Mouse (Mus musculus): ENCODE results near the gene Neurl4.
"Not testable (repeated sequence)": the region's sequence is repeated elsewhere in the genome, so short reads cannot be mapped to it uniquely, and the experiment has no call there.

Neurl4 gene
- long read RNA-seq, experiment 1, partial matches to known transcripts, result 0 of 2 reads
- long read RNA-seq, experiment 1, other reads (novel, unspliced or antisense), result 2 of 2 reads
- long read RNA-seq, experiment 2, partial matches to known transcripts, result 4 of 6 reads
- long read RNA-seq, experiment 2, other reads (novel, unspliced or antisense), result 2 of 6 reads

DNA sequence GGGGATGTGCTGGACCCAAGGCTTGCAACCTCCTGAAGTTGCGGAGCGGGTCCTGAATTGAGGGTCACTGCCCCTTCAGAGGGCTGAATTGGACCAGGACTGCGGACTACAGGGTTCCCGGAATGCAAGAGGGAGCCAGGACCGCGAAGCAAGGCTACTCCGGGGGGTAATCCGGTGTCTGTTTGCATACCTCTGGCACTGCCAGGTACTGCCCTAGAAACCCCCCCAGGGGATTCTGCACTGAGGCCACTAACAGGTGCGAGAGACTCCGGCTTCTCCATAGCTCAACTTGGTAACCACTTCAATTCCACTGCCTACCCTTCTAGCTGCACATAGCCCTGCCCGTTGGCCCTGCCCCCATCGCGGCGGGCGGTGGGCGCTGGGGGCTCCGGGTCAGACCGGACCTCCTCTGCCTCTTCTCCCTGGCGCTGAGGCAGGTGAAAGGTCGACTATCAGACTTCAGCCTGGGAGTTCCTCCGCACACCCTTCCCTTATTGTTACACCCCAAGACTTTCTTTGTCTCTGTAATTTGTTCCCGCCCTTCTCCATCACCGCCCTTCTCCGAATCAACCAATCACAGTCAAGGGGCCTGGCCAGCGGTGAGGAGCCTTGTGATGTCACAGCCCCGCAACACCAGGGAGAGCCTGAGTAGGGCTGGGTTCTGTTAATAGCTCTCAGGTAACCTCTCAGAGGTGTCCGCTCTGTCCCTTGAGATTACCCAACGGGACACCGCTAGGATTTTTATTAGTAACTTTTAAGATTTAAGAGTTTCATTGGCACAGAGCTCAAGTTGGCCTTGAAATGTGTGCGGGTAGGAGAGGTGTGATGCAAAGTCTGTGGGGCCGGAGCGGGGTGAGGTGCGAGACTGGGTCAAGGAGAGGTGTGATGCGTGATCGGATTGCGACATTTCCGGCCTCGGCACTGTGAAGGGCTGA is at the start of gene Neurl4, which contains the start of gene 2810408A11Rik:
Gene Neurl4 (plus strand): TSS at position 602 of the 935 bp plus-strand sequence.
Gene 2810408A11Rik (minus strand): TSS at position 517 of the 935 bp plus-strand sequence.
- intact Hi-C loops (cut with DNase I), result no loop called here

- intact Hi-C loops (cut with DNase I), result no loop called here
These were observed 46.9 kb upstream of the Neurl4 start for GRCm38 (mm10) chr11:69853994-69854393.

- intact Hi-C loops (cut with DNase I), result no loop called here
These were observed 46.2 kb upstream of the Neurl4 start for GRCm38 (mm10) chr11:69854680-69855079.

GRCm38 (mm10) chr11:69855347-69855746 is 45.5 kb upstream of the Neurl4 start:
- intact Hi-C loops (cut with DNase I), result no loop called here

DNA sequence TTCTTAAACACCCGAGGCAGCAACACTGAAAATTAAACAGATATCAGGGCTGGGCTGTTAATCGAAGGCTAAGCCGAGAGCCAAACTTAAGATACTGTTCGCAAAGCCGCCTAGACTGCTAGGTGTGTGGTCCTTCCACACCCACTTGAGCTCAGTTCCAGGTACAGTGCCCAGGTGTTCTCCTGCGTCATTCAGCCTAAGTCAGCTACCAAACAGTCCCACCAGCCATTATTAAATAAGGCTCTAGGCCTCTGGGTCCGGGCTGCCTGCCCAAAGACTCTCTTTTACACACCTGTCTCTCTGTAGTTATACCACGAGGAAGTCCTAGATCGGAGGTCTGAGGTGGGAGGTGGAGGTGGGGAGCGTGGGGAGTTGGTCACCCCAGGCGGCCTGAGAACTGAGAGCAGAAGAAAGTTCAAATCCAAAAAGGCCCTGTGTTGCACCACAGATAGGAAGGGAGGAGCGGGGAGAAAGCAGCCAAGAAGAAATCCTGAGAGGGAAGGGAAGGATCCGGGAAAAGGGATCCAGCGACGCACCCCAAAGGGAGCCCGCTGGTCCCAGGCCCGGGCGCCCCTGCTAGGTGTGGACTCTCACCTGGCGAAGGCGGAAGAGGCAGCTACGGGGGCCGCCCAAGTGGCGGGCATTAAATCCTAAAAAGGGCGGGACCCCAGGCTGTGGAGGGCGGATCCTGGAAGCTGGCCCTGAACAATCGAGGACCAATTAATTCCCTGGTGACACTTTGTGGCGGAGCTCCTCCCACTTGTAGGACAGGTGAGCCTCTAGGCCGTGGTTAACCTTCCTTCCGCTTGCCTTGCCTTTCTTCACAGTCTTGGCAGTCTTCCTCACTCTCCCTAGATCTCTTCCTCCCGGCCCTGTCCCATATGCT is 42.5 kb upstream of the Neurl4 start, which contains the start of gene Tnk1:
Gene Tnk1 (minus strand): TSS at position 618 of the 886 bp plus-strand sequence.
- intact Hi-C loops (cut with DNase I), result no loop called here

DNA sequence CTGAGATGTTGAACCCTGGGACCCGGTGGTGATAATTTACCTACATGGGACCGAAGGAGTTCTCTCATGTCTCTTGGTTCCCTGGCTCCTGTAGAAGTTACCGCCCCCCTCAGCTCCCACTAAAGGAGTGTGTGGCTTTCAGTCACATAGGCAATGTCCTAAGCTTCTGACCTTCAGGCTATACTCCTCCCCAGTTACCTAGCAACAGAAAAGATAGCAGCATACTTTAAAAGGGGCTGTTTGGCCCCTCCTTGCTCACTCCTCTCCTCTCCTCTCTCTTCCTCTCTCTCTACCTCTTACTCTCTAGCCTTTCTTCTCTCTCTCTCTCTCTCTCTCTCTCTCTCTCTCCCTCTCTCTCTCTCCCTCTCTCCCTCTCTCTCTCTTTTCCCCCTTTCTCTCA is 37.1 kb upstream of the Neurl4 start:
- intact Hi-C loops (cut with DNase I), result not testable (repeated sequence)

DNA sequence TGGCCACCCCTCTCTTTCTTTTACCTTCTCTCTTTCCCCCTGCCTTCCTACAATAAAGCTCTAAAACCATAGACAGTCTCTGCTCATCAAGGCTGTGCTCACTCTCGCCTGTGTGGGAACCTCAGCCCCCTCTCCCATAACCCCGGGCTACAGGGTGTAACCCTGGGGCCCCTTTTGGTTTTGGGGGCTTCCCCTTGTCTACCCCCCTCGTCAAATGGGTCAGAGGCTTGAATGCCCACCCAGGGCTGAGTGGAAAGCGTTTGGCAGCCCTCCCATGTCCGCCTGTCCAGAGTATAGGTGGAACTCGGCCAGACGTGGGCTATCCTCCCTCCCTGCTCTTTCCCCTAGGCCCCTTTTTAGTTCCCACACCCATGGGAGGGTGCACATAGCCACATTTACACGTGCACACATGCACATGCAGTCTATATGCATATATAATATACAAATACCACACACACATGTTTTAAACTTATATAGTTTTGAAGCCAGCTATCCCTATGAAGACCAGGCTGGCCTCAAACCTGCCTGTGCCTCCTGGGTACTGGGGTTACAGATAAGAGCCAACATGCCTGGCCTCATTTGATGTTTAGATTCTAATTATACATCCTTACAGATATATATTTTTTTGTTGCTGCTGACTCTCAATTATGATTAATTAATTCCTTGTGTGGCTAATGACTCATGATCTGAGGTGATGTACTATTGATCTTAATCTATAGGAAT is 36.6 kb upstream of the Neurl4 start:
- intact Hi-C loops (cut with DNase I), result no loop called here

- intact Hi-C loops (cut with DNase I), result no loop called here
These were observed 35.3 kb upstream of the Neurl4 start for GRCm38 (mm10) chr11:69865561-69865960.

- intact Hi-C loops (cut with DNase I), result no loop called here
These were observed 33.5 kb upstream of the Neurl4 start for GRCm38 (mm10) chr11:69867335-69867734.

- intact Hi-C loops (cut with DNase I), result no loop called here
These were observed 30.4 kb upstream of the Neurl4 start for GRCm38 (mm10) chr11:69870289-69871069.

DNA sequence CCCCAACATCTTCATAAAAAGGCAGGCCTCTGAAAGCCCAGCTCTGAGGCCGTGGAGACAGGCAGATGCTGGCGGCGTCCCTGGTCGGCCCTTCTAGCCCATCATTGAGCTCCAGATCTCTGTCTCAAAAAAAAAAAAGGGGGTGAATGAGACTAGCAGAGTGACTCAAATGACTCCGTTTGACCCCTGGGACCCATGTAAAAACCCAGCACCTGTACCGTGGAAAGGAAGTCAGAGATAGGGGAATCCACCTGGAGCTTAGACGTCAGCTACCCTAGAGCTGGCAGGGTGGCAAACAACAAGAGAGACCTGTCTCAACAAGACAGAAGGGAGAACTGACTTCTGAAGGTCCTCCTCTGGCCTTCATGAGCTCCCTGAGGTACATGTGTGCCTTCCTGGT is 29.1 kb upstream of the Neurl4 start:
- intact Hi-C loops (cut with DNase I), result no loop called here

DNA sequence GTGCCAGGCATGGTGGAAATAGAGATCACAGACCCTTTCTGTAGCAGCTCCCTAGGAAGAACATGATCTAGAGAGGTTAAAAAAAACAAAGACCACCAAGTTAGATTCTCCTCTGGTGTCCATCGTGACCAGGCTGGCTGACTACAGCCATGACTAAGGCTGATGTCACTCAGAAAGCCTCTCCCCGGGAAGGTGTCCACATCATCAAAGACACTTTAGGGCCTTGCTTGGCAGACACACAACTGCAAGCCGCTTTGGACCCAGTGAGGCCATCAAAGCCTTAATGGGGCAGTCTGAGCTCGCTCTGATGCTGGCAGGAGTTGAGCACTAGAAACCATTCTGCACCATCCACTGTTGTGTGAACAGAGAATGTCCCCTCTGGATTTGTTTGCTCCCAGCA is 28.4 kb upstream of the Neurl4 start:
- intact Hi-C loops (cut with DNase I), result no loop called here

GRCm38 (mm10) chr11:69876186-69876585 is 24.7 kb upstream of the Neurl4 start:
- intact Hi-C loops (cut with DNase I), result loop anchor here (5.0 kb wide), 2 partner anchors 69 to 109 kb away; partner anchors contain the start of genes Tmem102 and Zbtb4

DNA sequence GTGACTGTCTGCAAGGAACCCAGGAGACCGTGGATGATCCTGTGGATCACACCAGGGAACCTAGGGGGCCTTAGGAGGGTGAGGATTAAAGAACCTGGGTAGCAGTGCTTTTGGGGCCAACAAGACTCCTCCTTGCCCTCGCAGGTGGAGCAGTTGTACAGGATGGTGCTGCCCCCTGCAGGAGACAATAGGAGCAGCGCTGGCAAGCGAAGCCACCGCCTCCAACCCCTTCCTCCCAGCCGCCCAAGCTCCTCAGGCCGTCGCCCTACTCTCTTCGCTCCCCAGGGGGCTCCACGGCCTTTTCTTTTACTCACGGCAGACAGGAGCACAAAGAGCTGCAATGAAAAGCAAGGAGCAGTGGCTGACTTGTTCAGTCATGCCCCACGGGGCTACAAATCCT is 24.0 kb upstream of the Neurl4 start:
- intact Hi-C loops (cut with DNase I), result loop anchor here (5.0 kb wide), 2 partner anchors 70 to 110 kb away; partner anchors contain the start of genes Tmem102 and Zbtb4

DNA sequence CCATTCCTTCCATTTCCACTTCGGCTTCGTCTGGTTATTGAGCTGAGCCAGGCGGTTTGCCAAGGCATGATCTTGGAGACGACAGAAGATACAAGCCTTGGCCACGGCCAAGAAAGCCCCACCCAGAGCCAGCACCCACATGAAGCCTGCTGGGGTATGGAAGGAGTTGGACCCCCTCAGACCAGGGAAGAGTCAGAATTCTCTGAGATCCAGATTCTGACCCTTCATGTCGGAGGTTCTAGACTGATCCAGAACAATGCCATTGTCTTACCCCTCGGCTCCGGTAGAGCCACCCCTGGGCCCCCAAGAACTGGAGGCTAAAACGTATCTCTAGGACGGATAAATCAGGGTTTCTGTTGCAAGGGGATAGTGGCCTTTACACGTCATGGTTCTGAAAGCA is 23.0 kb upstream of the Neurl4 start, which contains the start of gene Tmem95:
Gene Tmem95 (minus strand): TSS at position 141 of the 400 bp plus-strand sequence.
- intact Hi-C loops (cut with DNase I), result loop anchor here (5.0 kb wide), 2 partner anchors 71 to 111 kb away; partner anchors contain the start of genes Tmem102 and Zbtb4

DNA sequence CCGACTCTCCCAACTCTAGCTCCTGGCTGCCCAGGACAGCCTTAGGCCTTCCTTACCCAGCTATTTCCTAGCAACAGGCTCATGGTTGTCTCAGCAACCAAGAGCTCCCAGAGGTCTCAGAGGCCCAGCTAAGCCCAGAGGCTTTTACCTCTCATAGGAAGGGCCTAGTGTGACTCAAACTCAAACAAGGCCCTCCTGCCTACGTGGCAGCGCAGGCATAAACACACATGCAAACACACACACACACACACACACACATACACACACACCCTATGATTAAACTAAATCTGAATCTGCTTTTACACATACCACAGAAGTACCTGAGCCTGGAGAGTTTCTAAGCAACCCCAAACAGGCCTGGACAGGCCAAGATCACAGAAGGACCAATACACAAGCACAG is 22.5 kb upstream of the Neurl4 start:
- intact Hi-C loops (cut with DNase I), result loop anchor here (5.0 kb wide), 2 partner anchors 71 to 111 kb away; partner anchors contain the start of genes Tmem102 and Zbtb4

DNA sequence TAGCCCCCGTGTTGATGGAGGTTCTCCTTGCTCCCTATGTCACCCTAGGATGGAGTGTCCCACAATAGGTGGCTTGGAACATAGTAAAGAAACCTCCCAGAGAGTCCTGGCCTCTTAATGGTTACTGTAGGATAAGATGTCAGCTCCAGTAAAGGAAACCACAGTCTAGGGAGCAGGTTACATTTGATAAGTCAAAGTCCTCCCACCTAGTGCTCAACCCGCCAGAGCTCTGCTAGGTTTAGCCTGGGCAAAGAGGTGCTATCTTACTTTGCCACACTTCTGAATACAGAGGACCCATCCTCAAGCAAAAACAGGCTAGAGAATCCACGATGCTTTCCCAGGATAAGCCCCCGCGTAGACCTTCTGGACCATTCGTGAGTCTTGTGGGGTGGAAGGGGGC is 21.9 kb upstream of the Neurl4 start:
- intact Hi-C loops (cut with DNase I), result loop anchor here (5.0 kb wide), 2 partner anchors 72 to 112 kb away; partner anchors contain the start of genes Tmem102 and Zbtb4

DNA sequence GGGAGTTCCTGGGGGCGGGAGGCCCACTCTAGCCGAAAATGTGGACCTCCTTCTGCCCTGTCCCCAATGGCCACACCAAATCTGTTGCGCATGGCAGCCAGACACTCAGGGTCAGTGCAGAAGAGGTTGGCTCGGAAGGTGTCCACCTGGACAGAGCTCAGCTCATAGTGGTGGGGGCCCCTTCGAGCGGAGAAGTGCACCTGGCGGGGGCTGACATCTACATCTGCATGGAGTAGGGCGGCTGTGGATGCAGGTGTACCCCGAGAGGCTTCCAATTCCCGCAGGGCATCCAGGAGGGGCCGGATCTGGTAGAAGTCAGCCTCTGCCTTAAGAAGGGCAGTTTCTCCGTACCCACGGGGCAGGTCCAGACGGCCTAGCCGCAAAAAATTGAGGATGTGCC is 21.2 kb upstream of the Neurl4 start:
- intact Hi-C loops (cut with DNase I), result loop anchor here (5.0 kb wide), 2 partner anchors 72 to 112 kb away; partner anchors contain the start of genes Tmem102 and Zbtb4

DNA sequence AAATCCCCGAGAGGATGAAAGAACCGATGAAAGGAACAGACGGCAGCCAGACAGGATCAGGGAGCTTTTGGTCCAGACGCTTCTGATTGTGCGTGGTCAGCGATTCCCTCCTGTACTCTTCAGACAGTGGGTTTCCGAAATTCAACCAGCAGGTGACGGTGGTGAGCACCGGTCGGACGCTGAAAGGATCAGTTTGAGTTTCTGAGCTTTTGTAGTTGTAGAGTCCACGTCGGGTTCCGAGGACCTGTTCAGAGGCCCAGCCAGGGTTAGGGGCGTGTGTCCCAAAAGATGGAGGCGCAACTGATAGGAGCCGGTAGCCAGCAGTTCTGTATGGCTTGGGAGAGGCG is 20.4 kb upstream of the Neurl4 start:
- intact Hi-C loops (cut with DNase I), result no loop called here
